Mouse (Mus musculus) adrenal gland, postnatal 0 days (tissue): Measurements from ENCODE around the gene Iah1. TPM values are rescaled to one million over a fixed set of nuclear protein-coding genes. Genes with fewer than 3 reads are reported as not detected.

Experiments
- polyA plus RNA-seq: library from polyadenylated mRNA; unstranded; fragments of >200 nt; fragmentation: Nextera tagmentation; extraction: Ambion mirVana; gene quantifications from 2 replicates; pipeline ENCODE4 v1.2.1, GENCODE M21; 2015

Iah1 gene
- polyA plus RNA-seq = 81.2 and 98.0 TPM in 2 replicates

GRCm38 (mm10) chr12:21315923-21316868 lies at the start of gene Iah1:
Gene Iah1, plus strand, starts transcription at chr12:21316389.

GRCm38 (mm10) chr12:21284761-21285441 lies 31.3 kb upstream of the Iah1 start, which contains the start of gene Cpsf3:
Gene Cpsf3, plus strand, starts transcription at chr12:21285391.

GRCm38 (mm10) chr12:21286243-21286622 lies 30.0 kb upstream of the Iah1 start, which contains the start of gene Itgb1bp1:
Gene Itgb1bp1, minus strand, starts transcription at chr12:21286284.

DNA sequence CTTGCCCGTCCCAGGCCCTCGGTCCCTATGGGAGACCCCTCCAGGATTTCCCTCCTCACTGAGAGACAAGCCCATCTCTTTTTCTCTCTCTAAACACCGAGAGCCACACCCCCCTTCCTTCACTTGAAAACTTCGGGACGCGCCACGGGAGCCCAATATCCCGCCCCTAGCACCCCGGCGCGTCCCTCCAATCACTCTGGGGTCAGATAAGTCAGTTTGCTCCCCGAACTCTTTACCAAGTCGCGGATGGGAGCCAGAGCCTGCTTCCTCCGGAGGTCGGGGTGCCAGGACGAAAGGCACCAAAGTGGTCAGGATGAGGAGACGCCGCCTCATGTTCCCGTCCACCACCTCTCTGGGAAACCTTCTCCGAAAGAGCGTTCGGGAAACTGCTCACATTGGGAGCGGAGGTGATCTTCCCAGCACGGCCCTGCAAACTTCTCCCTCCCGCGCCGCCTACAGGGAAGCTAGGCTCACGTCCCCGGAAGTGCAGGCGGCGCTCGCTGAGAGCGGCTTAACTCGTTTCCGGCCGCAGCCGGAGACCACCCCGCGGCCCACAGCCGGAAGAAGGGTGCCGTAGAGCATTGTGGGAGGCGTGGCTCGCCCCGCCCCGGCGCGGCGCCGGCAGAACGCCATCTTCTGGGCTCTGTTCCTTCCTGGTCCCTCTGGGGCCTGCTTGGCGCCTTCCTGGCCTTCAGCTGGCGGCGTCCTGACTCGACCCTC lies 57.1 kb downstream of the Iah1 start, which contains the start of gene Adam17:
Gene Adam17, minus strand, starts transcription at position 533 of the 720 bp plus-strand sequence.

Other genes starting within 250 kb of the Iah1 start
- 50.5 and 71.9 TPM in 2 replicates for gene Cpsf3, start 31.0 kb upstream of the Iah1 start, polyA plus RNA-seq
- gene Itgb1bp1, start 30.1 kb upstream of the Iah1 start, polyA plus RNA-seq = 83.5 and 85.5 TPM in 2 replicates
- 23.9 and 32.5 TPM in 2 replicates for gene Adam17, start 57.2 kb downstream of the Iah1 start, polyA plus RNA-seq
- 400 and 427 TPM in 2 replicates for gene Ywhaq, start 101.2 kb downstream of the Iah1 start, polyA plus RNA-seq